Mouse (Mus musculus): ENCODE measurements at regions not wholly inside any gene's neighbourhood (a gene's known extent, or its start where the extent isn't known, plus 50 kb on each side); places are given as distances from the start of the nearest gene placed in this dataset.

- DNase-seq (ENCODE audit: low spot score in 2 of 2), result no peak
- intact Hi-C loops (cut with DNase I), result no loop called here
Measured at GRCm38 (mm10) chr6:140998069-140998468, 251.0 kb upstream of the Pde3a start.

- DNase-seq (ENCODE audit: low spot score in 2 of 2), result no peak
- intact Hi-C loops (cut with DNase I), result no loop called here
Measured at GRCm38 (mm10) chr6:141000552-141000951, 248.5 kb upstream of the Pde3a start.

GRCm38 (mm10) chr6:141001306-141001705 is 247.8 kb upstream of the Pde3a start:
- intact Hi-C loops (cut with DNase I), result no loop called here
- DNase-seq (ENCODE audit: low spot score in 2 of 2), result no peak

GRCm38 (mm10) chr6:141015055-141015681 is 233.9 kb upstream of the Pde3a start:
- intact Hi-C loops (cut with DNase I), result no loop called here
- DNase-seq (ENCODE audit: low spot score in 2 of 2), result no peak

GRCm38 (mm10) chr6:141023501-141023900 is 225.6 kb upstream of the Pde3a start:
- intact Hi-C loops (cut with DNase I), result no loop called here
- no peak for DNase-seq (ENCODE audit: low spot score in 2 of 2)

- no peak for DNase-seq (ENCODE audit: low spot score in 2 of 2)
- intact Hi-C loops (cut with DNase I), result no loop called here
Measured at GRCm38 (mm10) chr6:141027353-141027752, 221.7 kb upstream of the Pde3a start.

GRCm38 (mm10) chr6:141027787-141028186 is 221.3 kb upstream of the Pde3a start:
- DNase-seq (ENCODE audit: low spot score in 2 of 2), result no peak
- intact Hi-C loops (cut with DNase I), result no loop called here

GRCm38 (mm10) chr6:141034824-141035223 is 214.2 kb upstream of the Pde3a start:
- intact Hi-C loops (cut with DNase I), result no loop called here
- no peak for DNase-seq (ENCODE audit: low spot score in 2 of 2)

GRCm38 (mm10) chr6:141041358-141041757 is 207.7 kb upstream of the Pde3a start:
- DNase-seq (ENCODE audit: low spot score in 2 of 2), result no peak
- intact Hi-C loops (cut with DNase I), result no loop called here

- no peak for DNase-seq (ENCODE audit: low spot score in 2 of 2)
- intact Hi-C loops (cut with DNase I), result no loop called here
Measured at GRCm38 (mm10) chr6:141041781-141042625, 207.1 kb upstream of the Pde3a start.

- intact Hi-C loops (cut with DNase I), result no loop called here
- no peak for DNase-seq (ENCODE audit: low spot score in 2 of 2)
Measured at GRCm38 (mm10) chr6:141048271-141048670, 200.8 kb upstream of the Pde3a start.

- intact Hi-C loops (cut with DNase I), result no loop called here
- no peak for DNase-seq (ENCODE audit: low spot score in 2 of 2)
Measured at GRCm38 (mm10) chr6:141050038-141050684, 198.9 kb upstream of the Pde3a start.

GRCm38 (mm10) chr6:141054026-141054425 is 195.0 kb upstream of the Pde3a start:
- DNase-seq (ENCODE audit: low spot score in 2 of 2), result no peak
- intact Hi-C loops (cut with DNase I), result no loop called here

GRCm38 (mm10) chr6:141059250-141059916 is 189.7 kb upstream of the Pde3a start:
- no peak for DNase-seq (ENCODE audit: low spot score in 2 of 2)
- intact Hi-C loops (cut with DNase I), result no loop called here

GRCm38 (mm10) chr6:141065724-141066123 is 183.3 kb upstream of the Pde3a start:
- no peak for DNase-seq (ENCODE audit: low spot score in 2 of 2)
- intact Hi-C loops (cut with DNase I), result no loop called here

- intact Hi-C loops (cut with DNase I), result no loop called here
- no peak for DNase-seq (ENCODE audit: low spot score in 2 of 2)
Measured at GRCm38 (mm10) chr6:141068861-141069467, 180.1 kb upstream of the Pde3a start.

- intact Hi-C loops (cut with DNase I), result no loop called here
- no peak for DNase-seq (ENCODE audit: low spot score in 2 of 2)
Measured at GRCm38 (mm10) chr6:141069896-141070295, 179.2 kb upstream of the Pde3a start.

GRCm38 (mm10) chr6:141071507-141071906 is 177.6 kb upstream of the Pde3a start:
- DNase-seq (ENCODE audit: low spot score in 2 of 2), result no peak
- intact Hi-C loops (cut with DNase I), result no loop called here

- intact Hi-C loops (cut with DNase I), result no loop called here
- peak in 1 of 2 experiments; percentile 6 for DNase-seq (ENCODE audit: low spot score in 2 of 2)
Measured at GRCm38 (mm10) chr6:141091076-141091780, 157.8 kb upstream of the Pde3a start.
